Mouse (Mus musculus) WW6 (cell line): ENCODE data around the gene Tbl3.
A peak's percentile ranks its signal among the peaks of the same experiment; 100 is the strongest.

ENCODE experiments used
- DNase-seq: peaks from one replicate; pipeline ENCODE4 v3.0.0-alpha.2; 2013; ENCODE audit warnings: low read depth, low spot score

Gene Tbl3

GRCm38 (mm10) chr17:24706982-24707800 lies at the start of gene Tbl3:
Tbl3 (minus strand) TSS chr17:24707660.
- no peak for DNase-seq

- DNase-seq = no peak
Measured at GRCm38 (mm10) chr17:24752415-24753394, 45.2 kb upstream of the Tbl3 start, which contains the start of gene Hs3st6. Hs3st6 (plus strand) TSS chr17:24752988.

GRCm38 (mm10) chr17:24751528-24751927 lies 44.1 kb upstream of the Tbl3 start:
- no peak for DNase-seq

GRCm38 (mm10) chr17:24746986-24747385 lies 39.5 kb upstream of the Tbl3 start:
- no peak for DNase-seq

- DNase-seq = no peak
Measured at GRCm38 (mm10) chr17:24745526-24746497, 38.4 kb upstream of the Tbl3 start.

GRCm38 (mm10) chr17:24744381-24744780 lies 36.9 kb upstream of the Tbl3 start:
- no peak for DNase-seq

- DNase-seq = no peak
Measured at GRCm38 (mm10) chr17:24743896-24744295, 36.4 kb upstream of the Tbl3 start.

GRCm38 (mm10) chr17:24742307-24742706 lies 34.8 kb upstream of the Tbl3 start:
- DNase-seq = no peak

GRCm38 (mm10) chr17:24739926-24740325 lies 32.5 kb upstream of the Tbl3 start:
- no peak for DNase-seq

- DNase-seq = no peak
Measured at GRCm38 (mm10) chr17:24738238-24738637, 30.8 kb upstream of the Tbl3 start.

- no peak for DNase-seq
Measured at GRCm38 (mm10) chr17:24737135-24737810, 29.8 kb upstream of the Tbl3 start.

- DNase-seq = peak; percentile 97
Measured at GRCm38 (mm10) chr17:24736330-24737051, 29.0 kb upstream of the Tbl3 start, which contains the start of gene Msrb1. Msrb1 (plus strand) TSS chr17:24736642.

- DNase-seq = no peak
Measured at GRCm38 (mm10) chr17:24735446-24735845, 28.0 kb upstream of the Tbl3 start.

GRCm38 (mm10) chr17:24734513-24734912 lies 27.1 kb upstream of the Tbl3 start:
- no peak for DNase-seq

- DNase-seq = no peak
Measured at GRCm38 (mm10) chr17:24733434-24734050, 26.1 kb upstream of the Tbl3 start.

- no peak for DNase-seq
Measured at GRCm38 (mm10) chr17:24732233-24732935, 24.9 kb upstream of the Tbl3 start.

- no peak for DNase-seq
Measured at GRCm38 (mm10) chr17:24730787-24731186, 23.3 kb upstream of the Tbl3 start.

GRCm38 (mm10) chr17:24729067-24729466 lies 21.6 kb upstream of the Tbl3 start:
- no peak for DNase-seq

- no peak for DNase-seq
Measured at GRCm38 (mm10) chr17:24728184-24728583, 20.7 kb upstream of the Tbl3 start.
